Mouse (Mus musculus) left cerebral cortex, adult 9 months (tissue): ENCODE measurements at regions not wholly inside any gene's neighbourhood (a gene's known extent, or its start where the extent isn't known, plus 50 kb on each side); places are given as distances from the start of the nearest gene placed in this dataset.
A peak's percentile ranks its signal among the peaks of the same experiment; 100 is the strongest.

ENCODE experiments used
- DNase-seq, 2 experiments: peaks; one replicate each; pipeline ENCODE4 v3.0.0; 2022; ENCODE audit warnings: low spot score in 2 of 2

DNA sequence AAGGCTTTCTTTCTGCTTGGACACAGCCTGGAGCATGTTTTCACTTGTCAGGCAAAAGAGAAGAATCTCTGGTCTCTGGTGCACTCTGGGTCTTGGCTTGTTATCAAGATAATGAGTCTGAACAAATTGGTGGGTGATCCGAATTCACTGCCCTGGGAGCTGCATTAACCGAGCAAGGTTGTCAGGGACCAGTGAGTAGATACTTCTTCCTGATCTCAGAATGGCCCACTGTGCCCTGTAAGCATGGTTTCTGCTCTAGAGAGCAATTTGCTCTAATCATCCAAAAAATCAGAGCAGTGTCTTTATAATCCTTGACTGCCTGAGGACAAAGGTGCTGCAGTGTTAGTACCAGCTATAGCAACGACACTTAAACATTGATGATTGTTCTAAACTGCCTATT, 97.2 kb upstream of the 1500015O10Rik start:
- DNase-seq, result no peak

DNA sequence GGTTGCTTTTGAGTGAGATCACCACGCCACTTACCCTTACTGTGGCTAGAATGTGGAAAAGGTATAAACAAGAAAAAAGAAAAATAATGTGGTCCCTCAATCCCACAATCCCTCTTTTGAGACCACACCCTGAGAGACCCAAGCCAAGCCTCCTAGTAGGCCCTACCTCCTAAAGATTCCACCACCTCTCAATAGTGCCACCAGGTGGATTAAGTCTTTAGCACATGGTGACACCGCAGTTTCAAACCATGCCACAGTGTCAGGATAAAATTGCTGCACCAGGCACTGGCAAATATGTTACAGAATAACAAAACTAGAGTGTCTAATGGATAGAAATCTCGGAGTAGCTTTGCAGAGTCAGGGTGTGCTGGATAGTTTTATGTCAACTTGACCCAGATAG, 94.7 kb upstream of the 1500015O10Rik start:
- peak in 1 of 2 experiments; percentile 29 for DNase-seq

- DNase-seq, result peak in 1 of 2 experiments; percentile 7
Observed at GRCm38 (mm10) chr1:43637956-43638355, 92.4 kb upstream of the 1500015O10Rik start.

- no peak for DNase-seq
Observed at GRCm38 (mm10) chr1:43672031-43672430, 58.4 kb upstream of the 1500015O10Rik start.
